Mouse (Mus musculus): ENCODE measurements around the gene Pmpca. TPM values are rescaled to one million over a fixed set of nuclear protein-coding genes. Genes with fewer than 3 reads are reported as not detected.

Gene Pmpca
- polyA plus RNA-seq, 1 experiment from 2014 or later: 153 TPM

DNA sequence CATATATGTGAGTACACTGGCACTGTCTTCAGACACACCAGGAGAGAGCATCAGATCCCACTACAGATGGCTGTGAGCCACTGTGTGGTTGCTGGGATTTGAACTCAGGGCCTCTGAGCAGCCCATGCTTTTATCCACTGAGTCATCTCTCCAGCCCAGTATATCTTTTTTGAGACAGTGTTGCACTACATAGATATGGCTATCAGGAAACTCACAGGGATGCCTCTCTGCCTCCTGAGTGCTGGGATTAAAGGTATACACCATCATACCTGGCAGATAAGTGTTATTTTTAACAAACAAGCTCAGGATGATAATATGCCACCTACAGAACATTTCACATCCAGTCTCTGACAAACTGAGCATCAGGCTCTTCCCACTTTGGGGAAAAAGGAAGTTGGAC lies 27.9 kb downstream of the Pmpca start:
- no peaks in the 10 kb centered on the region for H3K27me3 ChIP-seq (ENCODE audit: insufficient read depth, poor library complexity, severe bottlenecking)
- no peak overlapping the region for H3K27ac ChIP-seq
- no peaks in the 10 kb centered on the region for H3K9me3 ChIP-seq
- H3K4me3 ChIP-seq: no peak overlapping the region
- peaks cover 94% of the 10 kb centered on the region for H3K36me3 ChIP-seq
- DNase-seq (ENCODE audit: low spot score): no peak
- no peaks in the 10 kb centered on the region for H3K4me1 ChIP-seq

DNA sequence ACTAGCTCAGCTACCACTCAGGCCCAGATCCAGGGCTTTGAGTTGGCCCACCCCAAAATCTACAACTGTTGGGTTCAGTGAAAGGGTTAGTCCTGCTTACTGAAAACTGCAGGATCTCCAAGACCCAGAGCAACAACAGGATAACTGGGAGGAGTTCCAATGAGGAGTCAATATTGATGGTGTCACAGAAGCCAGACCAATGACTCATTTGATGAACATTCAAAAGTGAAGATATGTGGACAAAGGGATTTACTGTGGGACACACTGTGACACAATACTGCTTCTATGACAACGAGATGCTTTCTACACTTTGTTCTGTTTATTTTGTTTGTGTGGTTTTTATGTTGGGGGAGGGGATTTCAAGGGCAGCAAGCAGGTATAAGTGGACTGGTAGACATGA lies 29.0 kb downstream of the Pmpca start:
- Histone ChIP-seq H3K4me3 (no peak overlapping the region), H3K36me3 (peaks cover 94% of the 10 kb centered on the region), H3K27ac (no peak overlapping the region), H3K9me3 (no peaks in the 10 kb centered on the region), H3K27me3 (ENCODE audit: insufficient read depth, poor library complexity, severe bottlenecking) (no peaks in the 10 kb centered on the region), H3K4me1 (peaks cover 4% of the 10 kb centered on the region; the same call in 1 of the 2 replicates)
- DNase-seq (ENCODE audit: low spot score): no peak
- 87% methylated on average over 1 of the region's 1 CpGs for WGBS

DNA sequence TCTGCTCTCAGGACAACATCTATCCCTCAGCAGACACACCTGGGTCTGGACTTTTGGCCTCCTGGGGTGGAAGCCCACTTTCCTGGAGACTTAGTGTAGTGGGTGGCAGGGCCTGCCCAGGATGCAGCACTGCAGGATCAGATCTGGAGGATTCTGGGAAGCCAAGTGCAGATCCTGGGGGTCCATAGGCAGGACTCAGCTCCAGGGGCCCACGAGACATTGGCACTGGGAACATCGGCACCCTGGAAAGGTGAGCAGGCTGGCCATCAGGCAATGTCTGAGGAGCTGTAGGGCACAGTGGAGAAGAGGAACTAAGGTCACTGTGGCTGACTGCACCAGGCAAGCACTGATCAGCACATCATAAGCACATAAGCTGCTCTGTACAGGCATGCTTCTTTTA lies 32.8 kb downstream of the Pmpca start:
- H3K36me3 ChIP-seq: peaks cover 94% of the 10 kb centered on the region
- no peaks in the 10 kb centered on the region for H3K27me3 ChIP-seq (ENCODE audit: insufficient read depth, poor library complexity, severe bottlenecking)
- peak; percentile 68 for DNase-seq (ENCODE audit: low spot score)
- H3K4me1 ChIP-seq: peaks cover 7% of the 10 kb centered on the region; the same call in 1 of the 2 replicates
- H3K27ac ChIP-seq: no peak overlapping the region
- H3K4me3 ChIP-seq: no peak overlapping the region
- 90% methylated on average over 2 of the region's 2 CpGs for WGBS
- H3K9me3 ChIP-seq: no peaks in the 10 kb centered on the region

DNA sequence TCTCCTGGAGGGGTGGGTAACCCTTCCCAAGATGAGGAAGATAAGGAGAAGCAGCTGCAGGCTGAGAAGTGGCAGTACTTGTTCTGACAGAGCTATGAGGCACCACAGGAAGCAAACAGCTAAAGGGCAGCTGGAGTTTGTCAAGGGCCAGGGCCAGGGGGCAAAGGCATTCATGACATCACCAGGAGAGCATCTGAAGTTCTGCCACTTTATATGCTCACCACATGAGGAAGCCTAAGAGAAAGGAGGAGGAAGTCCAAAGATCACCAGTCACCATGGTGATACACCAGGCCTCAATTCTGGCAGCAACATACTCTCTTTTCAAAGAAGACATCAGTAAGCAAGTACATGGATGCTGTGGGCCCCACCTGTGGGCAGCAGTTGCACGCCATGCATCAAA lies 33.9 kb downstream of the Pmpca start:
- no peaks in the 10 kb centered on the region for H3K9me3 ChIP-seq
- H3K27me3 ChIP-seq (ENCODE audit: insufficient read depth, poor library complexity, severe bottlenecking): no peaks in the 10 kb centered on the region
- WGBS: 93% methylated on average over 1 of the region's 1 CpGs

DNA sequence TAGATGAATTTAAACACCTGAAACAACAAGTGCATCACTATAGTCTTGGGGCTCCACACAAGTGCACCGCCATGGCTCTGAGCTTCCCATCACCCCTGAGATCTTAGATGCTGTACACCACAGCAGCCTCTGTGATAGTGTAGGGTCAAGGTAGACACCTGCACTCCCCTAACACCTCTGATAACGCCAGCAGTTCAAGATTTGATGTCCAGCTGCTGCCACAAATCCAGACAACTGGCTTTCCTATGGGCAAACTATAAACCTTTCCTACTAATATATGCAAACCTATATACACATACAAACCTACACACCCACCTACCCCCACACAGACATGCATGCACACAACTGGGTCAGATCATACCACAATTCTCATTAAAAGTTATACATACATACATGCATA lies 35.4 kb downstream of the Pmpca start:
- no peaks in the 10 kb centered on the region for H3K27me3 ChIP-seq (ENCODE audit: insufficient read depth, poor library complexity, severe bottlenecking)
- WGBS: 96% methylated on average over 2 of the region's 2 CpGs
- no peak overlapping the region for H3K27ac ChIP-seq
- peaks cover 98% of the 10 kb centered on the region for H3K36me3 ChIP-seq
- H3K9me3 ChIP-seq: no peaks in the 10 kb centered on the region
- no peak overlapping the region for H3K4me3 ChIP-seq
- peaks cover 7% of the 10 kb centered on the region; the same call in 1 of the 2 replicates for H3K4me1 ChIP-seq
- DNase-seq (ENCODE audit: low spot score): peak; percentile 62

More for the DNA sequence above, 33.9 kb downstream of the Pmpca start:
- no peak overlapping the region for H3K27ac ChIP-seq
- H3K36me3 ChIP-seq: peaks cover 94% of the 10 kb centered on the region
- H3K4me1 ChIP-seq: peaks cover 7% of the 10 kb centered on the region; the same call in 1 of the 2 replicates
- peak; percentile 74 for DNase-seq (ENCODE audit: low spot score)
- H3K4me3 ChIP-seq: no peak overlapping the region

DNA sequence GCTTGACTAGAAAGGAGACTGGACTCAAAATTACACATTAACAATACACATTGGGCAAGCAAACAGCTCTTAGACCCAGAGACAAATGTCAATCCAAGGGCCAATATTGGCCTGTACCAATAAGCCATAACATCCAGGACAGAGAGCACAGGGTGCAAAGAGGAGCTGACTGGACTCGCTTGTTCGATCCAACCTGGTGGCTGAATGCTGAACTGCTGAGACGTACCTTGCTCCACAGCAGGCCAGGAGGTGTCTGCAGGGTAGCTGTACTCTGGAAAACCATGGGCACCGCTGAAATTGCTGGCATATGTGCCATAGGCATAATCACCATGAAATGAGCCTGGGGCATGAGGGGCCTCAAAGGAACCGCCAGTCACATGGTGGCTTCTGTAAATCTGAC lies 40.7 kb downstream of the Pmpca start:
- 88% methylated on average over 5 of the region's 5 CpGs for WGBS
- Histone ChIP-seq H3K4me1 (no peaks in the 10 kb centered on the region), H3K36me3 (peaks cover 98% of the 10 kb centered on the region), H3K9me3 (no peaks in the 10 kb centered on the region), H3K4me3 (no peak overlapping the region), H3K27ac (no peak overlapping the region), H3K27me3 (ENCODE audit: insufficient read depth, poor library complexity, severe bottlenecking) (no peaks in the 10 kb centered on the region)
- DNase-seq (ENCODE audit: low spot score): no peak

DNA sequence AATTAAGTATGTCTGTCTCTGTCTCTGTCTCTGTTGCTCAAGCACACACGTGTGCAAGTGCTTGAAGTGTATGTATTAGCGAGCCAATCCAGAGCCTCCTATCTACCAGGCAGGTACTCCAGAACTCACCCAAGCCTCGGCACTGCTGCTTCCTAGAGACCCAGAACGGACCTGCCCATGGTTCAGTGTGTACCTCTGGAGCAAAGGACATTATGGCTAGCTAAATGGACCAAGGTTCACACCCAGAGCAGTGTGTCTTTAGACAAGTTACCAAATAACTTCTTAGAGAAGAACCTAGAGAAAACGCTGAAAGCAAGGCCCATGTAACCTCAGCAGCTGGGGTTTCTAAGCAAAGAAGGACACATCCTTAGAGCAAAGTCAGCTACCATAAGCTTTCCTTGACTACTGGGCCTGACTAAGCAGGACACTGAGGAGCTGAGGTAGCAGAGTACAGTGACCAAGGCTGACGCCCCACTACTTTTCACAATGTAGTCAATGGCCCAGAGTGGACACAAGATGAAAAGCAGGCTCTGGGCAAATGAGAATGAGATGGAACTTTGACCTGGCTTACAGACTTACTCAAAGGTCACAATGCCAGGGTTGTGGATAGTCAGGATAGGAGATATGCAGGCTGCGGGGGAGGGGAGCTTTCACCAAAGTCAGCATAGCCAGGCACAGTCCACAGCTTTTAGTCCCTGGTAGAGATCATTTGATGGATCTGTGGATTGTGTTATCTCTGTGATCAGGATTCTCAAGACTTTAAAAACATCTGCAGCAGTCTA lies 45.8 kb downstream of the Pmpca start:
- Histone ChIP-seq H3K36me3 (peaks cover 88% of the 10 kb centered on the region), H3K27ac (no peak overlapping the region), H3K4me1 (0 out of 2 replicates have a peak, but pooled peaks cover 2% of the 10 kb centered on the region), H3K27me3 (ENCODE audit: insufficient read depth, poor library complexity, severe bottlenecking) (no peaks in the 10 kb centered on the region), H3K9me3 (no peaks in the 10 kb centered on the region), H3K4me3 (no peak overlapping the region)
- DNase-seq (ENCODE audit: low spot score): no peak
- WGBS: 93% methylated on average over 7 of the region's 7 CpGs

DNA sequence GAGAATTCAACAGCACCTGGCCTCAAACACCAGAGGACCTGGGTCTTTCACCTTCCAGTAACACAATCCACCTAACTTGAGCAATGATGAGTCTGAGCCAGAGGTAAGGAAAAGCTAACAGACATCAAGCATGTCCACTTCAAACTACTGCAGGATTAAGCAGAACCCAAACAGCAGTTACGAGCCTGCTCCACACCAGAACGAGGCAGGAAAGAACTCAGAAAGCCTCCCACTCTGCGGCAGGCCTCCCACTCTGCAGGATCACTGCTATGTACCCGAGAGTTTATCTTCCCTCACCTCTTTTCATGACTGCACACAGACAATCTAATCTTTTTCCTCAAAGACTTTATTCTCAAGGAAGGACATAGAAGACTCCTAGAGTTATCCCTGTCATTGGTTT lies 48.1 kb downstream of the Pmpca start:
- Histone ChIP-seq H3K27ac (no peak overlapping the region), H3K9me3 (no peaks in the 10 kb centered on the region), H3K27me3 (ENCODE audit: insufficient read depth, poor library complexity, severe bottlenecking) (no peaks in the 10 kb centered on the region), H3K36me3 (peaks cover 87% of the 10 kb centered on the region), H3K4me1 (0 out of 2 replicates have a peak, but pooled peaks cover 2% of the 10 kb centered on the region), H3K4me3 (no peak overlapping the region)
- no peak for DNase-seq (ENCODE audit: low spot score)
- 70% methylated on average over 4 of the region's 4 CpGs for WGBS

DNA sequence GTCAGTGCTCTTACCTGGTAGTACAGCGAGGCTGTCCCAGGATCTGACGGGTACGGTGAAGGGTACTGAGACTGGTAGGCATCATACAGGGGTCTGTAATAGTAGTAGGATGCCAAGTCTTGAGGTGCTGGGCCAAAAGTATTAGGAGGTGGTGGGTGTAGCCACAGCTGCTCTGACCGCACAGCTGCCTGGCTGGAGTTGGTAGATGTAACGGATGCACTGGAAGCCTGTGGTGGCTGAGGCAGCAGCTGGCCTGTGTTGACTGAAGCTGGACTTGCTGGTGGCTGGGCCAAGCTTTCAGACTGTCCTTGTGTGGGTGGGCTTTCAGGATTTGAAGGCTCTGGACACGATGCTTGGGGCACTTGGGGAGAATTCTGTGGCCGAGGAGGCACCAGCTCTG lies 49.2 kb downstream of the Pmpca start:
- Histone ChIP-seq H3K27ac (no peak overlapping the region), H3K4me3 (no peak overlapping the region), H3K9me3 (no peaks in the 10 kb centered on the region), H3K36me3 (peaks cover 75% of the 10 kb centered on the region), H3K27me3 (ENCODE audit: insufficient read depth, poor library complexity, severe bottlenecking) (no peaks in the 10 kb centered on the region), H3K4me1 (peaks cover 9% of the 10 kb centered on the region)
- no peak for DNase-seq (ENCODE audit: low spot score)
- WGBS: 90% methylated on average over 7 of the region's 7 CpGs

DNA sequence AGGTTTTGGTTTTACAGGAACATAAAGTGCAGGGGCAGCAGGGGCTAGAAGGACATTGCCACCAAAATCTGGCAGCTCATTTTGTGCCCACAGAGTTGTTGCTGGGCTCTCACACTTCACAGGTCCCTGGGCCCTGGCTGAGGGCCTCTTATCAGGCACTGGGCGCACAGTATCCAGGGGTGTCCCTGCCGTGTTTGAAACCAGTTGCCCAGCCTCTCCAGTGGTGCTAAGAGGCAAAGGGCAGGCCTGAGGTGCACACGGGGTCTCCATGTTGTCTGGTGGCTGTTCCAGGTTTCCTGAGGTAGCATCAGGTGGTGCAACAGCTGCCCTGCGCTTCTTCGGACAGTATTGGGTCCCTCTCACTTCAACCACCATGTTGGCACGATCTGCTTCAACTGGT lies 50.5 kb downstream of the Pmpca start:
- WGBS: 86% methylated on average over 6 of the region's 6 CpGs

DNA sequence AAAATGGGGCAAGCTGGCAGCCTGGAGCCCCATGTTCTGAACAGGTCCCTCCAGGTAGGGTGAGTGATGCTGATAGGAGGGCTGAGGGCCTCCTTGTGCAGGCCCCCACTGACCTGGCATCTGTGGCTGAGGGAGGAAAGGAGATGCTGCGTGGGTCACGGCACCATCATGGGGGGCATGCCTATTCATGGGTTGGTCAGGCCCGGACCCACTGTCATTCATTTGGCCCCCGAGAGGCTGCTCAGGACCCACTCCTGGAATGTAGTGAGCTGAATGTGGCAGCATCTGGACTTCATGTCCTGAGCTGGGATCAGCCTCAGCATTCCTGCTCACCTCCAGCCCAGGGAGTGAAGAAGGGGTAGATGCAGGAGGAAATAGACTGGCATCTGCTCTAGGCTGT lies 52.1 kb downstream of the Pmpca start:
- no peak for DNase-seq (ENCODE audit: low spot score)
- WGBS: 97% methylated on average over 4 of the region's 4 CpGs
- peaks cover 46% of the 10 kb centered on the region for H3K36me3 ChIP-seq

More for the DNA sequence above, 50.5 kb downstream of the Pmpca start:
- no peak overlapping the region for H3K27ac ChIP-seq
- H3K9me3 ChIP-seq: no peaks in the 10 kb centered on the region
- peaks cover 21% of the 10 kb centered on the region for H3K4me1 ChIP-seq
- no peak for DNase-seq (ENCODE audit: low spot score)
- no peak overlapping the region for H3K4me3 ChIP-seq
- peaks cover 62% of the 10 kb centered on the region for H3K36me3 ChIP-seq
- no peaks in the 10 kb centered on the region for H3K27me3 ChIP-seq (ENCODE audit: insufficient read depth, poor library complexity, severe bottlenecking)

DNA sequence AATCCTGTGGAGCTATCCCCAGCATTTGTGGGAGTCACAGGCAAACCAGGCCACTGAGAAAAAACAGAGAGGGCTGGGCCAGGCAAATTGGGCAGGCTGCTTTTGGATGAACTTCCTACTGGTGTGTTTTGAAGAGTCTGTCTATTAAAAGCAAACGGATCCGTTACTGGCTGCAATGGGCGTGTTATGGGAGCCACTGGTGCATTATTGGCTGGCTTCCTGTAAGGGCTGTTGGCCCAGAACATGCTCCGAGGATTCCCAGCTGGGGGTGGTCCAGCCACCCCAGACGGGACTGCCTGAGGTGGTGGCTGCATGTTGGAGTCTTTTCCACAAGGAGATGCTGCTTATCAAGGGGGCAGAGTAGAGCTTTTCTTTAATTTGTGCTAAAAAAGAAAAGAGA lies 52.5 kb downstream of the Pmpca start:
- H3K4me1 ChIP-seq: peaks cover 32% of the 10 kb centered on the region
- 76% methylated on average over 5 of the region's 5 CpGs for WGBS
- no peaks in the 10 kb centered on the region for H3K9me3 ChIP-seq
- H3K27me3 ChIP-seq (ENCODE audit: insufficient read depth, poor library complexity, severe bottlenecking): no peaks in the 10 kb centered on the region
- H3K36me3 ChIP-seq: peaks cover 46% of the 10 kb centered on the region
- no peak overlapping the region for H3K27ac ChIP-seq
- no peak overlapping the region for H3K4me3 ChIP-seq
- DNase-seq (ENCODE audit: low spot score): no peak

More for the DNA sequence above, 52.1 kb downstream of the Pmpca start:
- Histone ChIP-seq H3K9me3 (no peaks in the 10 kb centered on the region), H3K4me1 (peaks cover 27% of the 10 kb centered on the region), H3K27me3 (ENCODE audit: insufficient read depth, poor library complexity, severe bottlenecking) (no peaks in the 10 kb centered on the region), H3K4me3 (no peak overlapping the region), H3K27ac (no peak overlapping the region)

DNA sequence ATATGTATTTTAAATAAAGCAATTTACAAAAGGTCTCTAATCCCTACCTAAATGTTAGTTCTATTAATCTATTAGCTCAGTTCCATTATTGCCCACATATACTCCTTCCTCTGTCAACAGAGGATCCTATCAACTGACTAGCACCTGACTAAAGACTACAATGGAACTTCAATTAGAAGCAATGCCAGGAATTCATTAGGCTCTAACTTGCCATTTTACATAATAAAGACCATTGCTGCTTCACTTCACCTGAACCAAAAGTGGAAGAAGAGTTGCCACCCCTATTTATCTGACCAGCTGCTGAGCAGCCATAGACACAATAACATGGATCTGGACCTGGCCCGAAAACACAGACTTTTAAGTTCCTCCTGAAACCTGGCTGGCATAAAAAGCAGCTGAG lies 53.7 kb downstream of the Pmpca start:
- Histone ChIP-seq H3K4me3 (no peak overlapping the region), H3K36me3 (peaks cover 40% of the 10 kb centered on the region), H3K27ac (no peak overlapping the region), H3K9me3 (no peaks in the 10 kb centered on the region), H3K27me3 (ENCODE audit: insufficient read depth, poor library complexity, severe bottlenecking) (no peaks in the 10 kb centered on the region), H3K4me1 (peaks cover 43% of the 10 kb centered on the region)
- 93% methylated on average over 1 of the region's 1 CpGs for WGBS
- DNase-seq (ENCODE audit: low spot score): no peak
